Mouse (Mus musculus): Measurements from ENCODE around the gene Vmn1r204. TPM values are rescaled to one million over a fixed set of nuclear protein-coding genes. Genes with fewer than 3 reads are reported as not detected.

Vmn1r204 gene
- not detected for polyA plus RNA-seq (2014; fragmentation: Illumina TruSeq; extraction: RNeasy Lipid Tissue Mini Kit (QIAGEN cat#74804); ENCODE audit: low read depth, low replicate concordance)

DNA sequence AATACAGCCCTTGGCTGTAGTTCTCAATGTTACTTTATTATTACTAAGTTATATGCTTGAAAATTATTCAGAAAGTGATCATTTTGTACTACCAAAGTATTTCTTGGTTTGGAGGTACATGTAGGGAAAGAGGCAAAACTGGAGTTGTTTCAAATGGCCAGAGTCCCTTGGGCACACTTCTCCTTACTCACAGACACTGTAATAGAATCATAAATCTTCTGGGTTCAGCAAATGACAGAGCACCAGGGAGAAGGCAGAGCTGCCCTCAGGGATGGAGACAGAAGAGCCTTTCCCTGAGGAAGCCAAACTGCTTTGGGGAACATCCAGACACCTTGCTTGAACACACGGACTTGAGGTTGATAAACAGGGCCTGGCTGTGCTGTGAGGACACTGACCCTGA lies at the start of gene Vmn1r204:
TSS of gene Vmn1r204 (plus strand) at position 301 of the 400 bp plus-strand sequence.

DNA sequence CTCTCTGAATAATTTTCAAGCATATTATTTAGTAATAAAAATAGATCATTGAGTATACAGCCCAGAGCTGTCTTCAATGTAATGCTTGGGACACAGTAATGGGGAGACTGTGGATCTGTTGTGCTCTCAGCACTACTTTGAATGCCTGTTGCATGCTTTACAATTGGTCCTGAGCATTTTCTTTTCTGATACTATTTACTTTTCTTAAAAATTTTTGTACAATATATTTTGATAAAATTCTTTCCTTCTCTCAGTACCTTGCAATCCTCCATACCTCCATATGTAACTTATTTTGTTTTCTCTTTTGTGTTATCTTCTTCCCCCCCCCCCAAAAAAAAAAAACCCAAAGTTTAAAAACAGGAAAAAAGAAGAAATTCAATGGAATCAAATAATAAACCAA lies 47.7 kb upstream of the Vmn1r204 start, which contains the start of gene Vmn1r202:
TSS of gene Vmn1r202 (minus strand) at position 101 of the 400 bp plus-strand sequence.

DNA sequence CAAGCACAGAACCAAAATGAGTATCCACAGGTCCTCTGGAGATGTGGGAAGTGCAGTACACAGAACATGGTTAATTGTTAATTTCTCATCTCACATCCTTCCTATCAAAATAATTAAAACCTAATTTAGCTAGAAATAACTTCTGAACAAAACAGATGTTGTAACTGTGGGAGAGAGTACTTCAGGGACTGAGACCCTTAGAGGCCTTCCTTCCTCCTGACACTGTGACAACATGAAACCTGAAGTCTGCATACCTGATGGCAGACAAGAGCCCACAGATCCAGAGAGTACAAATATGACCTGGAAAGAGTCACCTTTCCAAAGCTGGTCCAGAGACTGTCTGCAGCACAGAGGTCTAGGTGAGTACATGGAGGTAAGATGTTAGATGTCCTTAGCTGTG lies 35.2 kb upstream of the Vmn1r204 start, which contains the start of gene Vmn1r203:
TSS of gene Vmn1r203 (plus strand) at position 301 of the 400 bp plus-strand sequence.

DNA sequence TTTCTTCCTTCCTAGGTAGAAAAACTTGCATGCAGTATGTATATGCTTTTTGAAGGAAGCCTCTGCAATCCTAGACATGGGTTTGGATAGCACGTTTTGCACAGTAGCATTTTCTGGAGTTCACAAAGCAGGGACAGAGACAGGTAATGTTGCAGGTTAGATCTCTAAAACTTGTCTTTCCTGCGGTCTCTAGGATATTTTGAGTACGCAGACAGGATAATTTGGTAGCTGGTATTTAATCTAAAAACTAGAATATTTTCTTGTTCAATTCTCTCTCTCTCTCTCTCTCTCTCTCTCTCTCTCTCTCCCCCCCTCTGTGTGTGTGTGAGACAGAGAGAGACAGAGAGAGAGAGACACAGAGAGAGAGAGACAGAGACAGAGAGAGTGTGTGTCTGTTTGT lies 39.9 kb downstream of the Vmn1r204 start, which contains the start of gene Vmn1r205:
TSS of gene Vmn1r205 (minus strand) at position 101 of the 400 bp plus-strand sequence.

Other genes with a start within 250 kb of the Vmn1r204 start
- gene Vmn1r197, start 228.6 kb upstream of the Vmn1r204 start, polyA plus RNA-seq (2014; fragmentation: Illumina TruSeq; extraction: RNeasy Lipid Tissue Mini Kit (QIAGEN cat#74804); ENCODE audit: low read depth, low replicate concordance): not detected
- gene Vmn1r198, start 202.8 kb upstream of the Vmn1r204 start, polyA plus RNA-seq (2014; fragmentation: Illumina TruSeq; extraction: RNeasy Lipid Tissue Mini Kit (QIAGEN cat#74804); ENCODE audit: low read depth, low replicate concordance): not detected
- not detected for gene Vmn1r199, start 173.4 kb upstream of the Vmn1r204 start, polyA plus RNA-seq (2014; fragmentation: Illumina TruSeq; extraction: RNeasy Lipid Tissue Mini Kit (QIAGEN cat#74804); ENCODE audit: low read depth, low replicate concordance)
- gene Vmn1r200, start 162.8 kb upstream of the Vmn1r204 start, polyA plus RNA-seq (2014; fragmentation: Illumina TruSeq; extraction: RNeasy Lipid Tissue Mini Kit (QIAGEN cat#74804); ENCODE audit: low read depth, low replicate concordance): not detected
- not detected for gene Vmn1r201, start 81.3 kb upstream of the Vmn1r204 start, polyA plus RNA-seq (2014; fragmentation: Illumina TruSeq; extraction: RNeasy Lipid Tissue Mini Kit (QIAGEN cat#74804); ENCODE audit: low read depth, low replicate concordance)
- not detected for gene Vmn1r202, start 47.8 kb upstream of the Vmn1r204 start, polyA plus RNA-seq (2014; fragmentation: Illumina TruSeq; extraction: RNeasy Lipid Tissue Mini Kit (QIAGEN cat#74804); ENCODE audit: low read depth, low replicate concordance)
- gene Vmn1r203, start 35.1 kb upstream of the Vmn1r204 start, polyA plus RNA-seq (2014; fragmentation: Illumina TruSeq; extraction: RNeasy Lipid Tissue Mini Kit (QIAGEN cat#74804); ENCODE audit: low read depth, low replicate concordance): not detected
- gene Vmn1r205, start 39.8 kb downstream of the Vmn1r204 start, polyA plus RNA-seq (2014; fragmentation: Illumina TruSeq; extraction: RNeasy Lipid Tissue Mini Kit (QIAGEN cat#74804); ENCODE audit: low read depth, low replicate concordance): not detected
- not detected for gene Vmn1r206, start 71.1 kb downstream of the Vmn1r204 start, polyA plus RNA-seq (2014; fragmentation: Illumina TruSeq; extraction: RNeasy Lipid Tissue Mini Kit (QIAGEN cat#74804); ENCODE audit: low read depth, low replicate concordance)
- gene Vmn1r207-ps, start 176.4 kb downstream of the Vmn1r204 start, polyA plus RNA-seq (2014; fragmentation: Illumina TruSeq; extraction: RNeasy Lipid Tissue Mini Kit (QIAGEN cat#74804); ENCODE audit: low read depth, low replicate concordance): not detected
- not detected for gene Vmn1r208, start 224.2 kb downstream of the Vmn1r204 start, polyA plus RNA-seq (2014; fragmentation: Illumina TruSeq; extraction: RNeasy Lipid Tissue Mini Kit (QIAGEN cat#74804); ENCODE audit: low read depth, low replicate concordance)